Mouse (Mus musculus) c-Kit-positive CD71-negative TER-119-negative erythroid progenitor cells, embryonic 14.5 days (primary cell): Measurements from ENCODE around the gene Trmt11.
"Not testable (repeated sequence)": the region's sequence is repeated elsewhere in the genome, so short reads cannot be mapped to it uniquely, and the experiment has no call there.

Source experiments
- DNase-seq: peaks from one replicate; pipeline ENCODE4 v3.0.0-alpha.2; 2013; ENCODE audit warnings: low read depth

Trmt11 gene

DNA sequence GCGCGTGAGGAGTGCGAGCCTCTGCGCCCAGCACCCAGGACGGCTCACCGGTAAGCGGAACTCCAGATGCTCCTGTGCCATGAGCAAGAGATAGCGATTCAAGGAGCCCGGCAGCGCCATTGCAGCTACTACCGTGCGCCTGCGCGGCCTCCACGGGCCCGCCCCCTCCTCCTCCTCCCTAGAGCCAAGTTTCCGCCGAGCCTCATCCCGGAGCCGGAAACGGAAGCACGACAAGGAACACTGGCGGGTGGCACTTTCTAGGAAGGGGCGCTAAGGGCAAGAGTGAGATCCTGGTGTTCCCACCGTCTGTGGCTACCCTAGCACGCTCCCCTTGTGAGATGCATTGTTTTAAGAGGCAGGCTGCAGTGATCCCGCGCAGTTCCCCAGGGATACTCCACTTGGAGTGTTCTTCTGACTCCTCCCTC is at the start of gene Trmt11:
Gene Trmt11 (minus strand): TSS at position 208 of the 425 bp plus-strand sequence.
- peak; percentile 75 for DNase-seq

DNA sequence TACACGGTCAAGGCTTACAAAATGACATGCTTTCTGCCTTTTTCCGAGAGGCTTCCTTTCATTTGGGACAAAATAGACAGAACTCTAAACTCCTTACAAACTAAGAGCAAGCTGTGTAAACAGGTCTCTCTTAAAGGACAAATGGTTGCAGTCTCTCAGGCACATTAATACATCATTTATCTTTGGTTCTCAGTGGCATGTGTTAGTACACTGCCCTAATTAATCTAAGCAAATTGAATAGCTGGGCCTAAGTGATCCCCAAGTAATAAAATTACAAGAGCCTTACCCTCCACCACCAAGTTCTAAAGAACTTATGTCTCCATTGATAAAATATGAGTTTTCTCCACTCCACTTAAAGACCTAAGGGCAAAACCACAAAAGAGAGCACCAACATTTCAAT is 47.1 kb upstream of the Trmt11 start:
- no peak for DNase-seq

DNA sequence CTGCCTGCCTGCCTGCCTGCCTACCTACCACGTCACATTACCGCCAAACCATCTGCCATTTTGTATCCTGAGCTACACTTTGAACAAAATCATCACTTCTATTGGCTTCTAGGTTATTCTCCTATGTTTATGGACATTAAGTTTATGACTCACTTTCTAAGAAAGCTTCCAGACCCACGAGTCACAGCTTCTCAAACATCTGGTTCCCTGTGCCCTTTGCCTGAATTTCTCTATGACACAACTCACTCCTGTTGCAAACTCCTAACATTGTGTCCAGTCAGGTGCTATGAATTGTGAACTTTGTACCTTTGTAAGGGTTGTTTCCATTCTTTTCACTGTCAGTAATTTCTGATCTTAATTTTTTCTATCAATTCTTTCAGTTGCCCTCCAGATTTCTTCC is 37.7 kb upstream of the Trmt11 start:
- DNase-seq: no peak

DNA sequence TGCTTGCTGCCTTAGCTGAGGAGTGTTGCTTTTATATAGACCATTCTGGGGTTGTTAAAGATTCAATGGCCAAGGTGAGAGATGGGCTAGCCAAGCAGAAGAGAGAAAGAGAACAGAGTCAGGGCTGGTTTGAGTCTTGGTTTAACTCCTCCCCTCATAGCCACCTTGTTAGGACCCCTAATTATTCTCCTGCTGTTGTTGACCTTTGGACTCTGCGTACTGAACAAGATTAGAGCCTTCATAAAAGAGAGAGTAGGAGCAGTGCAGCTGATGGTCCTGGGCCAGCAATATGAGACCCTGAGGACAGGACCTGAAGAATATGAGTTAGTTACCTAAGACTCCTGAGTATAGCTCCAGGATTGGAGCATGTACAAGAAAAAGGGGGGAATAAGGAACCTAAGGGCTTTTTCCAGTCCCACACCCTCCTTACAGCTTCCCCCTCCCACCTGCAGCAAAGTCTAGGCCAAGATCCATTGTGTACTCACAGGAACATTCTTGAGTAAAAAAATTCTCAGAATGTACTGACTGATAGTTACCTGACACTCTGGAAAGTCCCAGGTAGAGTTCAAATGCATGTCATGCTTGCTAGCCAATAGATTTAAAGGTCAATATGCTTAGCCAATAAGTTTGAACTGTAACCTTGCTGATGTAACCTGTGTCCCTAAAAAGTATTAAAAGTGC is 36.1 kb upstream of the Trmt11 start:
- not testable (repeated sequence) for DNase-seq

DNA sequence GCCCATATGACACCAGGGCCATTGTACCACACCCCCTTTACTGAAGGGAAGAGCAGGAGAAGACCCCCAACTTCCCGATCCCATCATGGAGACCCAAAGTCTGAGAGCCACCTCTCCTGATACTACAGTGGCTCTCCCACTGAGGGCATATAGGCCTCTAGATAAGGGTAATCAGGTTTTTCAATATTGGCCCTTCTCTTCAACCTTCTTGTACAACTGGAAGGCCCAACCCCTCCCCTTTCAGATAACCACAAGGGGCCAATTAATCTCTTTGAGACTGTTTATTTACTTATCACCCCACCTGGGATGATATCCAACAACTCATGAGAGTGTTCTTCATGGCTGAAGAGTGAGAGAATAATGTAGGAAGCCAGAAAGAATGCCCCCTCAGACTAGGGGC is 32.2 kb upstream of the Trmt11 start:
- DNase-seq: no peak

DNA sequence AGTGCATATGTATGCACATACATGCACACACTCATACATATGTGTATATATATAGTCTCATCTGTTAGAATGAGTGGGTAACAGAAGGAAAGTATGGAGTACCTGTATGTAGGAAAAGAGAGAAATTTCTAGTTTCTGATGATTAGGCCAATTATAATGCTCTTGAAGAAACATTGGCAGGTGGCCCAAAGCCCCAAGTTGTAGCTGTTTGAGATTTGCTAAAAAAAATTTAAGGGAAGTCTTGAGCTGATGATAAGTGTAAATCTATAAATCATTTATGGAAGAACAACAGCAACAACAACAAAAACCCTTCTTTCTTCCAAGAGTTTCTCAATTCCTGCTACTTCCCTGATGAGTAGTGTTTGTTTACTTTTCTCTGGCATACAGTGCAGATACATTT is 29.4 kb upstream of the Trmt11 start:
- no peak for DNase-seq

DNA sequence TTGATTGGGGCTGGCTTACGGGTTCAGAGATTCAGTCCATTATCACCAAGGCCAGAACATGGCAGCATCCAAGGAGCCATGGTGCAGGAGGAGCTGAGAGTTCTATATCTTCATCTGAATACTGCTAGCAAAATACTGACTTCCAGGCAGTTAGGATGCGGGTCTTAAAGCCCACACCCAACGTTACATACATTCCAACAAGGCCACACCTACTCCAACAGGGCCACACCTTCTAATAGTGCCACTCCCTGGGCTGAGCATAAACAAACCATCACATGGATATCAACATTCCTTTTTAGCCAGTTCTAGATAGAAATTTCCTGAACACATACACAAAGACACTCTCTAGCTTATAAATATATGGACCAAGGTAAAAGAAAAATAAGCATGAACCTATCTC is 29.0 kb upstream of the Trmt11 start, which contains the start of gene Hint3:
Gene Hint3 (minus strand): TSS at position 120 of the 400 bp plus-strand sequence.
- no peak for DNase-seq

DNA sequence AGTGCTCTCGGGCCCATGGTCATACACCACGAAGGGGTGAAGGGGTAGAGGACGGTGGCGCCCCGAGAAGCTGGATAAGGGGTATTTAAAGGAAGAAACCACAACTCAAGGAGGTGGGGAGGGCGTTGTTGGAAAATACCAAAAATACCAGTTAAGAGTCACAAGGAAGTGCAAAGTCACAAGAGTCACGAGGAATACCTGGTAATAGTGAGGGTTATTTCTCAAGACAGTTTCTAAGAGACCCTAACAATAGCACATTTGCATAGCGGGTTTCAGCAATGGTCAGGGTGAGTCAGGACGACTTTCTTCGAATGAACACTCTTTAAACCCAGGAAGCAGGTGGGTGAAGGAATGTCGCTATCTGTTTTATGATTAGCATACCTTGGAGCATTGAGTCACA is 27.9 kb upstream of the Trmt11 start:
- DNase-seq: not testable (repeated sequence)

DNA sequence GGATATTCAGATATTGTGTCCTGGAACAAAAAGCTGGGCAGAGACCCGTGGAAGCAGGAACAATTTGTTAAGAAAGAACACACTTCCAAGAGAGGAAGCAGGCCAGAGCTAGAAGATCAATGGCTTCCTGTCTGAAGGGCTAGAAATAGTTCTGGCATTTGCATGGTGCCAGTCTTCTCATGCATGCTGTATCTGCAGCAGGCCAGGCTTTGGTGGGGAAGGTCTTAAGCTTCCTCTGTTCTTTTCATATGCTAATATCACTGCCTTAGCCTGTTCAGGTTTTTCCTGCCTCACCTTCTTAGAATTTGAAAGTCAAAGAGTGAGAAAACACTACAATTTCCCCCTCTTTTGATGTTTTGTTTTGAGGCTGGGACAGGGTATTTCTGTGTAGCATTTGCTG is 27.0 kb upstream of the Trmt11 start:
- no peak for DNase-seq

DNA sequence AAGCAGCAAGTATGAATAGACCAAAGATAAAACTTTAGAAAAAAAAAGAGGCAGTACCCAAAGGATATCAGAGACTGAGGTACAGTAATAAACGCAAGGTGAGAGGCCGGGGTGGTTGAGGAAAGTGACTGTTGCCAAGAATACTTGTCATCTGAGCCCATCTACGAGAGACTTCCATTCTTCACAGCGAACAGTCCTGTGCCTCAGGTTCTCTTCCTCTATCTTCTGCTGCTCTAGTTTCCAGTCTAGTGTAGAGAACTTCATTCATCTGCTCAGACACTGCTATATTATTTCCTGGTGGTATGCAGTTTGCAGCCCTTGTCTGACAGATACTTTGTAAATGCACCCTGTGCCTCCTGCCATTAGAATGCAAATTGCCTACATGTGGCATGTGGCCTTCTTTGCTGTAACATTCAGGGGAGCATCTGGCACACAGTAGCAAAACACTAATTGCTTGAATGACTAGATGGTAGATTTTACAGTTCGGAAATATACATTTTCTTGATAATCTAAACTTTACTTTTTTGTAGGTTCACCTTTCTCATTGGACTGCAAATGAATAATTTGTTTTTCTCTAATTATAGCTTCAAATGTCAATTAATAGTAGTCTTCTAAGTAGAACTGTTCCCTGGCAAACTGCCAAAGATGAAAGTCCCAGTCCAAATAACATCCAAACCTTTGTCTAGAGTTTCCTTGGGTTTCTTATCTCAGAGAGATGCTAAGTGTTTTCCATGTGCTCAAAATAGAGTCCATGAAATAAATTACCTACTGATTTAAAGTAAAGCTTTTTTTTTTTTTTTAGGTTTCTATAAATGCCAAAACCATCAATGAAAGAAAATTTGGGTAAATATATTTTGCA is 23.8 kb upstream of the Trmt11 start:
- DNase-seq: no peak

DNA sequence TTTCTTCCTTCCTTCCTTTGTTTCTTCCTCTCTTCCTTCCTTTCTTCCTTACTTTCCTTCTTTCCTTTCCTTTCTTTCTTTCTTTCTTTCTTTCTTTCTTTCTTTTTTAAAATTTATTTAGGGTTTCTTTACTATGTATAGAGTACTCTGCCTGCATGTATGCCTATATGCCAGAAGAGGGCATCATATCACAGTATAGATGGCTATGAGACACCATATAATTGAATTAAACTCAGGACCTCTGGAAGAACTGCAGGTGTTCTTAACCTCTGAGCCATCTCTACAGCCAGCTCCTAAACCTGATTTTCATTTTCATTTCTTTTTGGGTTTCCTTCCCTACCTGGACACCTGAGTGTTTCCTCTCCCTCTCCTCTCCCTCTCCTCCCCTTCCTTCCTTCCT is 22.4 kb upstream of the Trmt11 start:
- no peak for DNase-seq

DNA sequence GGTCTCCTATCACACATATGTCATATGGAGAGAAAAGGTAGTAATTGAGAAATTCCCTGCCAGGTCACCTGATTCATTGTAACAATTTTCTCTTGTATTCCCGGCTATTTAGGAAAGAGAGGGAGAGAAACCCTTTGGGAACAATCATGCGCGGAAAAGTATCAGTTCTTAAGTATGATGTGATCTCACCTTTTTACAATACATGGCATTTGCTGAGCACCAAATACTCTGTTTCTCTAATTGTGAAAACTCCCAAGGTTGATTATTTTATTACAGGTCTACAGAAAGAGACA is 18.3 kb upstream of the Trmt11 start:
- DNase-seq: no peak

DNA sequence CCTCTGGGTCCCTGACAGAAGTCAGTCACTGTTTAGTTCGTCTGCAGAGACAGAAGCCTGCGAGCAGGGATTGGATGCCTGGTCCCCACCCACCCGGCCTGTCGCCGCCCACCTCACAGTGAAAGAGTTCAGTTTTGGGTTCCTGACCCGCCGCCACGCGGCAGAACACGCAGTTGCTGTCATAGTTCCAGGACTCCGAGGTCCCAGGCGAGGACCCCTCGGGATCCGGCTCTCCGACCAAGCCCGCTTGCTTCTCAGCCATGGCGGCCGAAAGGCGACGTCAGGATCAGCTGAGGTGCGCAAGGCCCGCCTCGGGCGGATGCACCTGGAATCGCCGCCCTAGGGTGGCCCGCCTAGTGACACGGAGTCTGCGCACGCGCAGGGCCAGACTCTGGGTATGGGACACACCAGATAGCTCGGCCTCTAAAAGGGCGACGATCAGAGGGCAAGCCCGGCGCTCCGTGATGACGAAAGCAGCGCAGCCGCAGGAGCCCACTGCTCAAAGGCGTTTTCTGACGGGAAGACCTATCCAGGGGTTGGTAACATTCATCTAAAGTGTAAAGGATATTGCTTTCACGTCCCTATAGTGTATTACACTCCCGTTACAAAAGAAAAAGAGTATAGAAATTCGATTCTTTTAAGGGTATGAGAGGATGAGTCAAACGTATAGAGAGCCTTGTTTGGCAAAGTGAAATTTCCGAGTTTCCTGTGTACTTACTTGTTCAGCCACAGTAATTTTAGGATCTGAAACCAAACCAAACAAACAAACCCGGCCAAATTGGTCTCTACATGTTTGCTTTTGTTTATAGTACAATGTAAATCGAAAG is 17.8 kb upstream of the Trmt11 start:
- DNase-seq: peak; percentile 96

DNA sequence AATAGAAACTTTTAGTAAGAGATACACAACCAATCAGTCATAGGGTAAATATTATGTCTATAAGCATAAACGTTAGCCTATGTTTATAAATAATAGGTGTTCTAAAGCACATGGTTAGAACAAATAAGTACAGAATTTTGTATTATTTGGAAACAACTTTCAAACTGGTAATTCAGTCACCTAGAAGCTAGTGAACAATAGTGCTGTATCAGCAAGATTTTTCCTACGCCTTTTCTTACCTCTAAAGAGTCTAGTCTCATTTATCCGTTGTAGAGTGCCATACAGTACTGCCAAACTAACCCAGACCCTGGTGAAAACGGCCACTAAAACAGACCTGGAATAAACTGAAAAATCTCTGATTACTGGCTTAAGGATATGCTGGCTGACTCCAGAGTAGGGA is 12.5 kb upstream of the Trmt11 start:
- no peak for DNase-seq

DNA sequence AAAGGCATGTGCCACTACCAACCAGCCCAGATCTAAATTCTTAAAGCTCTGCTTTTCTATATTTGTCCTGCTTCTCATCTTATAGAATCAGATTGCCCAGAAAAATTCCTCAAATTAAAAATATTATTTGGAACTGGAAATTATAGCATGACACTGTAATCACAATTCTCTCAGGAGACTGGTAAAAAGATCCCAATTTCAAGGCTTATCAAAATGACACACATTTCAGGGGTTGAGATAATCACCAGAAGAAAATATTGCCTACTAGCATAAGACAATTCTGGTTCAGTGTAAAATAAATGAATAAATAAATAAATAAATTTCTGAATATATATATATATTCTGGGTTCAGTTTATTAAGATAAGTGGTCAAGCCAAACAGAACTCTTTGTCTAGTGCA is 9.1 kb upstream of the Trmt11 start:
- DNase-seq: no peak

DNA sequence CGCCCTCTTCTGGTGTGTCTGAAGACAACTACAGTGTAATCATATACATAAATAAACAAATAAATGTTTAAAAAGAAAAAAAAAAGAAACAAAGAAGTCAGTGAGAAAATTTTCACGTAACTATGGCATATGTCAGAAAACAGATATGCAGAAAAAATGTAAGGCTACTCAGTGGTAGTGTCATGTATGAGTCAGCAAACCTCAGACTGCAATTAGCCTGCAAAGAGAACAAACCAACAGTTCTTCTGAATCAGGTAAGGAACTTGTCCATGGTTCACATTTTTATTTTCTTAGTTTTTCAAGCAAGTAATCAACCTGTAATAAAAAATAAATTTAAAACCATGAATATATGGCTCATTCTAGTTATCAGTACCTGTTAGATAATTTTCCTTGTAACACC is 7.6 kb upstream of the Trmt11 start:
- no peak for DNase-seq

DNA sequence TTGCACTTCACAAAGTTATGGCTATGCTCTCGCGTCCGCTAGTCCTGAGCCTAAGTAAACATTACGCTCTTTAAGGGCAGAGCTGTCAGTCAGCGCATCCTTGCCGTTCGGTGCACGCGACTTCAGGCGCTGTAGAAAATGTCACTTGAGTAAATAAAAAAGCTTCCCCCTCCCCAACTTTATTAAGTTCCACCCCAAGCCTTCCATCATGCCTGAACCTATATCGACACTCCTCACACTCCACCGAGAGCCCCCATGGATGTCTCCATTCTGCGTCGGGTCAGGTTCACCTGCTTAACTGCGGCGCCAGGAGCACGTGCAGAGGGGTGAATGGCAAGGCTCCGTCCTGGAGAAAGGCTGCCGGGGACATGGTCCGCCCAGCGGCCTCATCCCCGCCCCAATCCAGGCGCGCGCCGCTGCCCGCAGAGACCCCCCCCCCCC is 435 bp downstream of the Trmt11 start:
- no peak for DNase-seq

DNA sequence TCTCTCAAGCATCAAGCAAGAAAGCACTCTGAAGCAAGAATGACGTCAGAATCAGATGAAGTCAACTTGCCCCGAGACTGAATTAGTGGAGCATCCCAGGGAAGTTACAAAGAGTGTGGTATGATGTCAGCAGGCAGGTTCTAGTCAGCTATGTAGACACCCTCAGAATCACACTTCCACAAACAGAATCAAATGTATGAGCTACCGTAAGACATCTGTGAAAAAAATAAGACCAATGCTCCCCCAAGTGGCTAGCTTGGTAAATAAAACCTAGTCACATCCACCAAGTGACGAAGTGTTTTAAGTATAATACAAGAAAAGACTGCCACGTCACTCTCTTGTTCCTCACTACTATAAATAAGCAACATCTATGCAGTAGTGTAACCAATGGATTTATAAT is 13.5 kb downstream of the Trmt11 start:
- no peak for DNase-seq

DNA sequence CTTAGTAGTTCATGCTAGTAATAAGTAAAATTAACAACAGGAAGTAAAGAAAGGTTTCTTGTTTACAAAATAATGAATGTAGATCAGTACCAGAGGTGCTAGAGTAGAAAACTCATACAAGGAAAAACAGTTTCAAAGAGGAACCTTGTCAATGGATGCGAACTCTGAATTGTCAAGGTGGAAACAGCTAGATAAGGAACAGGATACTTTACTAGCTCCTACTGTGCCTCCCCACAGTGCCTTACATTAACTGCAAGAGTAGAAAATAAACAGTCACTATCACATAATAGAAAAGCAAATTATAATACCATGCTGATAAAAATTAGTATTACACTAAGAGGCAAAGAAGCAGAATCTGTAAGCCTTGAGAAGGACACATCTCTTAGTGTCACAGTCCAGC is 14.9 kb downstream of the Trmt11 start:
- DNase-seq: no peak

DNA sequence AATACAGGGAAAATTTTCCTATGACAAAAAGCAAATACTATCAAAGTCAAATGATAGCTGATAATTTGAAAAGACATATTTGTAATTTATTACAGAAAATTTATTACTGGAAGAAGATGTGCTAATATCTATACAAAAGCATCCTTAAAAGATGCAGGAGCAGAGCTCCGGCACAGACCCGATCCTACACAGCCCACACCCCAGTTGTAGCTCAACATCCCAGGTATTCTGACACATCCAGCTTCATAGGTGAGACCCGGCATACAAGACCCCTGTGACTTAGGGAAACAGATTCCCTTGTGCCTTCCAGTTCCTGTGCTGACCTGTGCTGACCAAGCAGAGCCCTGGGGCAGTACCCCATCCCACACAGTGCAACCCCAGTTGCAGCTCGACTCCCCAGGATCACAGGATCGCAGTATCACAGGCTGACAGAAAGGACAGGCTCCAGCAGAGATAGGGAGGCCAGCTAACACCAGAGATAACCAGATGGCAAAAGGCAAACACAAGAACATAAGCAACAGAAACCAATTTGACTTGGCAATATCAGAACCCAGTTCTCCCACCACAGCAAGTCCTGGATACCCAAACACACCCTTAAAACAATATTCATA is 22.8 kb downstream of the Trmt11 start:
- DNase-seq: no peak

DNA sequence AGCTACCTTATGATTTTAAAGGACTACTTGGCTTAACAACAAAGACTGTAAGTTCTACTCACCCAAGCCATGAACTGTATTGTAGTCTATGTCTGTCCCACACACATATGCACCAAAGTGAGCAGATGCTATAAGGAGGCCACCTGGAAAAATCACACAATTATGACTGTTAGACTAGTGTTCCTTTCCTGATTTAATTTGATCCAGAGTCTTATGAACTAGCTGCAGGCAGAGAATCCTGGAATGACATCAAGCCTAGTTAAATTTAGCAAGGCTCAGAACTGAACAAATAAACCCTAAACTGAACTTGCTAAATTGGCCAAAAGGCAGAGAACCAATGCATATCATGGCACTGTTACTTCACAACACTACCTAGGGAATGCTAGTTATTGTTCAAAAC is 34.2 kb downstream of the Trmt11 start:
- no peak for DNase-seq

DNA sequence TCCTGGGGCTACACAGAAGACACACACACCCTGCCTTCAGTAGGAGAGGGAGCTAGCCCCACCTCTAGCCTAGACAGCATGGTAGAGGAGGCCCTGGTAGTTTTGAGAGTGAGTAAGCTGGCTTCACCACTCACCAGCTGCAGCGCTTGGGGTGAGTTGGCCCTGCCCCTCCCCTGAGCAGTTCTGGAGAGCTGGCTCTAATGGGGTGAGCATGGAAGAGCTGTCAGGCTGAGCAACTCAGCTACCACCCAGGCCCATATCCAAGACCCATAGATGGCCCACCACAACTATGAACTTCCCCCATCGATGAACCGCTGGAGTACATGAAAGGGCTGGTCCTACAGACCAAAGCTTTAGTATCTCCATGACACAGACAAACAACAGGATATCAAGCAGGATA is 35.9 kb downstream of the Trmt11 start:
- no peak for DNase-seq
